Mouse (Mus musculus): ENCODE data around the gene Edf1.

GRCm38 (mm10) chr2:25584856-25585255 lies 27.2 kb downstream of the Edf1 start:
- TF ChIP-seq CTCF (conservative IDR thresholded peaks at IDR 0.05; ENCODE audit: low read length) (no peak), NANOG (IDR thresholded peaks at IDR 0.05; ENCODE audit: borderline replicate concordance, low read length) (no peak)
